Mouse (Mus musculus) olfactory bulb, adult 2 months (tissue): ENCODE results near the gene Zbtb44.

Source experiments
- CTCF ChIP-seq: fragments of 200-500 bp; IDR thresholded peaks from 2 replicates; pipeline ENCODE4 v1.5.1; 2012; ENCODE audit warnings: low read depth, mild to moderate bottlenecking, low read length, moderate library complexity; ENCODE audit not compliant: insufficient read depth
- POLR2A ChIP-seq: fragments of 200-500 bp; IDR thresholded peaks from 2 replicates; pipeline ENCODE4 v1.6.1; 2012; ENCODE audit warnings: mild to moderate bottlenecking, low read depth, low read length, moderate library complexity; ENCODE audit not compliant: insufficient read depth

GRCm38 (mm10) chr9:31031414-31031843 is 985 bp downstream of the Zbtb44 start:
- no peak for TF ChIP-seq POLR2A
- no peak for TF ChIP-seq CTCF
